ENCODE assay signal across 13 mouse cellular contexts in the genomic region with DNA sequence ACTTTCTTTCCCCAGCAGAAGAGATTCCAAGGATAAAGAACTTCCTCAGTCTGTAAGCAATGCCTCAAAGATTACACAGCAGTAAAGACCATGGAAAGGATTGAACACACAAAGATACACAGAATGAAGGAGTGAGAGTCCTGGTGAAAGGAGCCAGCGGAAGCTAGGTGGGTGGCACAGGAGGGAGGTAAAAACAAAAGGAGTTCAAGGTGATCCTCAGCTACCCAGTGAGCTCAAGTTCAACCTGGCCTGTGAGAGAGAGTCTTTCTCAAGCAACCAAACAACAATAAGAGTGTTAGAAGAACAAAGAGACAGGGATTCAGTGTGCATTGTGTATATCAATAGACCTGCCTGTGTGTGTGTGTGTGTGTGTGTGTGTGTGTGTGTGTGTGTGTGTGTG. TPM values are rescaled to one million over a fixed set of nuclear protein-coding genes. Genes with fewer than 3 reads are reported as not detected.
DNase-seq lines count a peak whose midpoint lies in the region; ATAC-seq and TF ChIP-seq lines count a peak whose summit lies in the region.
"Had no signal": no experiment of that assay in that cellular context is flagged by ENCODE, and none has a peak within 500 bp of the region (broad histone marks: within the 10 kb centered on the region; RNA-seq: fewer than 3 reads in every experiment).

No protein-coding gene starts in this region.

- H3K4me3 ChIP-seq in heart, embryonic 11.5 days (ENCODE audit: low read depth, low read length), result no peak overlapping the region
- H3K4me3 ChIP-seq in liver, adult 2 months (ENCODE audit: insufficient read depth, low read depth, low read length), result no peak overlapping the region
- no peak overlapping the region for H3K4me3 ChIP-seq in ES-E14 (ENCODE audit: insufficient read depth in 1 of 2, low read depth in 1 of 2, low read length in 2 of 2, poor library complexity in 1 of 2, severe bottlenecking in 1 of 2)
- H3K4me3 ChIP-seq in liver, embryonic 11.5 days (ENCODE audit: low read depth, low read length), result no peak overlapping the region
- H3K4me3 ChIP-seq: embryonic facial prominence, embryonic 10.5 days had no signal

- no peaks in the 10 kb centered on the region for H3K27me3 ChIP-seq in heart, embryonic 11.5 days (ENCODE audit: control insufficient read depth, insufficient read depth, low read length)
- H3K27me3 ChIP-seq in liver, adult 2 months (ENCODE audit: control insufficient read depth, insufficient read depth, low read length), result no peaks in the 10 kb centered on the region
- no peaks in the 10 kb centered on the region for H3K27me3 ChIP-seq in liver, embryonic 11.5 days (replicated peaks; ENCODE audit: control insufficient read depth, insufficient read depth, low read length)

- WGBS in heart, embryonic 11.5 days (ENCODE audit: insufficient replicate concordance), result 81% methylated on average over 1 of the region's 1 CpGs
- WGBS in liver, adult 2 months, result 100% methylated on average over 1 of the region's 1 CpGs
- WGBS in liver, embryonic 11.5 days, result 76% methylated on average over 1 of the region's 1 CpGs

- DNase-seq in heart, adult 18-20 months, result no peak
- no peak for DNase-seq in liver, adult 2 months (ENCODE audit: extremely low read depth, low read depth, low spot score)
- no peak for DNase-seq in liver
- DNase-seq in ES-E14 (ENCODE audit: low read depth, low spot score), result peak; percentile 56
- DNase-seq in liver, embryonic 11.5 days (ENCODE audit: low spot score), result no peak
- no peak for DNase-seq in thymus, postnatal 25 days
- DNase-seq in layer of hippocampus, postnatal 25 days (ENCODE audit: extremely low spot score in 1 of 2, low spot score in 1 of 2), result no peak
- DNase-seq: cerebellum, postnatal 10 days; right cerebral cortex, postnatal 25 days; thymus, adult 18-20 months had no signal

- in situ Hi-C loops in ES-E14 (cut with MboI; ENCODE audit: low sequenced_read_pairs in 2 of 2, unreplicated experiment in 2 of 2), result no loop called here

- H3K9ac ChIP-seq in heart, embryonic 11.5 days (ENCODE audit: low read depth, low read length), result no peak overlapping the region
- H3K9ac ChIP-seq in liver, adult 2 months (ENCODE audit: low read depth, low read length), result no peak overlapping the region
- no peak overlapping the region for H3K9ac ChIP-seq in ES-E14 (ENCODE audit: insufficient read depth, low read depth, low read length, poor library complexity, severe bottlenecking)
- H3K9ac ChIP-seq in liver, embryonic 11.5 days (ENCODE audit: low read depth, low read length), result no peak overlapping the region

- TF ChIP-seq POLR2A in liver, adult 2 months (IDR thresholded peaks at IDR 0.05; ENCODE audit: extremely low read depth, insufficient read depth, low read length), result no peak

- H3K4me1 ChIP-seq in heart, embryonic 11.5 days (ENCODE audit: control insufficient read depth, insufficient read depth, low read length), result 0 out of 2 replicates have a peak, but pooled peaks cover 3% of the 10 kb centered on the region
- H3K4me1 ChIP-seq in liver, adult 2 months (ENCODE audit: control insufficient read depth, insufficient read depth, low read length), result peaks cover 2% of the 10 kb centered on the region; the same call in 1 of the 2 replicates
- peaks cover 0 to 3% of the 10 kb centered on the region in 2 experiments; a peak in 3 of 4 replicates for H3K4me1 ChIP-seq in ES-E14 (ENCODE audit: control insufficient read depth in 2 of 2, insufficient read depth in 2 of 2, low read length in 2 of 2, poor library complexity in 1 of 2)
- peaks cover 4% of the 10 kb centered on the region for H3K4me1 ChIP-seq in liver, embryonic 11.5 days (replicated peaks; ENCODE audit: control insufficient read depth, insufficient read depth, low read length)
- H3K4me1 ChIP-seq: embryonic facial prominence, embryonic 10.5 days had no signal

- H3K79me2 ChIP-seq in liver, adult 2 months (ENCODE audit: control insufficient read depth, insufficient read depth, low read length), result no peaks in the 10 kb centered on the region

- TF ChIP-seq CTCF in liver, adult 2 months (IDR thresholded peaks at IDR 0.05; ENCODE audit: low read depth, low read length), result no peak

- H3K4me2 ChIP-seq in heart, embryonic 11.5 days, result no peak overlapping the region
- no peak overlapping the region for H3K4me2 ChIP-seq in liver, embryonic 11.5 days

- no peaks in the 10 kb centered on the region for H3K9me3 ChIP-seq in heart, embryonic 11.5 days (replicated peaks; ENCODE audit: control insufficient read depth, low read length)
- no peaks in the 10 kb centered on the region for H3K9me3 ChIP-seq in ES-E14 (ENCODE audit: control insufficient read depth, insufficient read depth, low read depth, low read length)
- no peaks in the 10 kb centered on the region for H3K9me3 ChIP-seq in liver, embryonic 11.5 days (ENCODE audit: control insufficient read depth, low read length)
- H3K9me3 ChIP-seq: embryonic facial prominence, embryonic 10.5 days had no signal

- peak overlapping the region; percentile 55 for H3K27ac ChIP-seq in heart, embryonic 11.5 days (ENCODE audit: low read depth, low read length)
- H3K27ac ChIP-seq in liver, adult 2 months (replicated peaks; ENCODE audit: insufficient read depth, low read depth, low read length), result 0 out of 2 replicates have a peak overlapping the region, but pooled peaks have one; percentile 7
- H3K27ac ChIP-seq in ES-E14 (ENCODE audit: insufficient read depth, low read depth, low read length, poor library complexity, severe bottlenecking), result no peak overlapping the region
- H3K27ac ChIP-seq in liver, embryonic 11.5 days (ENCODE audit: low read depth, low read length), result peak overlapping the region; percentile 8
- H3K27ac ChIP-seq: embryonic facial prominence, embryonic 10.5 days; kidney, postnatal 0 days had no signal

- no peak for ATAC-seq in heart, embryonic 11.5 days (replicated peaks; ENCODE audit: insufficient number of reproducible peaks, low FRiP score, low TSS enrichment)
- peak; percentile 16; the same call in 1 of the 2 replicates for ATAC-seq in liver, embryonic 11.5 days (replicated peaks; ENCODE audit: low FRiP score)

- H3K36me3 ChIP-seq in heart, embryonic 11.5 days (ENCODE audit: control insufficient read depth, insufficient read depth, low read length), result no peaks in the 10 kb centered on the region
- no peaks in the 10 kb centered on the region for H3K36me3 ChIP-seq in liver, adult 2 months (ENCODE audit: control insufficient read depth, insufficient read depth, low read length)
- no peaks in the 10 kb centered on the region for H3K36me3 ChIP-seq in ES-E14 (ENCODE audit: control insufficient read depth, insufficient read depth, low read length, poor library complexity, severe bottlenecking)
- H3K36me3 ChIP-seq in liver, embryonic 11.5 days (ENCODE audit: control insufficient read depth, insufficient read depth, low read length), result no peaks in the 10 kb centered on the region
- H3K36me3 ChIP-seq: embryonic facial prominence, embryonic 10.5 days had no signal

TF ChIP-seq in ES-E14, 5 proteins besides CTCF, POLR2A, EP300 and RAD21:
- TF ChIP-seq MAFK (IDR thresholded peaks at IDR 0.05; ENCODE audit: insufficient read depth, low read depth, low read length), result no peak
- TF ChIP-seq HCFC1 (IDR thresholded peaks at IDR 0.05; ENCODE audit: borderline replicate concordance, insufficient read depth, low read length), result no peak
- no peak for TF ChIP-seq CHD2 (IDR thresholded peaks at IDR 0.05; ENCODE audit: low read depth, low read length)
- no peak for TF ChIP-seq ZNF384 (IDR thresholded peaks at IDR 0.05; ENCODE audit: low read depth, low read length)

RNA-seq across cellular contexts. Expression of gene S1pr1, which starts 25.0 kb away (rescaled TPM):
- polyA plus RNA-seq in heart, embryonic 11.5 days (2014; fragmentation: Nextera tagmentation; extraction: Ambion mirVana), result 62.8 and 74.4 TPM in 2 replicates
- 10 to 100 TPM; 66.2 to 69.4 TPM for total RNA-seq in heart, adult 18-20 months (2021)
- 21.5 and 35.2 TPM in 2 replicates for total RNA-seq in liver, adult 2 months (2014; rRNA removed)
- 77.7 and 95.7 TPM in 2 replicates for polyA plus RNA-seq in liver, adult 2 months (2012; rRNA removed)
- 0.85 and 2.5 TPM in 2 replicates for total RNA-seq in ES-E14 (2012; rRNA removed)
- polyA plus RNA-seq in liver, embryonic 11.5 days (2014; fragmentation: Nextera tagmentation; extraction: Ambion mirVana), result 17.8 and 18.7 TPM in 2 replicates
- 10 to 100 TPM; 94.9 to 95.2 TPM for total RNA-seq in layer of hippocampus, postnatal 25 days (2021)
